Mouse (Mus musculus) neural tube, embryonic 11.5 days (tissue): ENCODE data around the gene Cmas. TPM values are rescaled to one million over a fixed set of nuclear protein-coding genes. Genes with fewer than 3 reads are reported as not detected.

Experiments
- ATAC-seq: fragments of 200-750 bp; cut with Nextera tagmentation; 2 replicates; pipeline ENCODE4 v1.8.0; 2017; ENCODE audit warnings: moderate number of reproducible peaks, mild to moderate bottlenecking, moderate TSS enrichment, moderate library complexity; ENCODE audit not compliant: insufficient read depth, low FRiP score, low TSS enrichment
- DNase-seq: peaks from one replicate; pipeline ENCODE4 v3.0.0-alpha.2; 2015; ENCODE audit warnings: low spot score
- H3K27ac ChIP-seq: fragments of 300-500 bp; sonication (generic); 2 replicates; pipeline ENCODE4 v1.5.1; 2014; ENCODE audit warnings: low read depth, mild to moderate bottlenecking, low read length
- H3K27me3 ChIP-seq: fragments of 300-500 bp; sonication (generic); 2 replicates; pipeline ENCODE4 v1.6.1; 2014; ENCODE audit warnings: mild to moderate bottlenecking, low read length, mixed read lengths; ENCODE audit not compliant: control insufficient read depth, insufficient read depth
- H3K36me3 ChIP-seq: fragments of 300-500 bp; sonication (generic); 2 replicates; pipeline ENCODE4 v1.6.1; 2014; ENCODE audit warnings: mild to moderate bottlenecking, low read length, moderate library complexity, mixed read lengths; ENCODE audit not compliant: control insufficient read depth, insufficient read depth
- H3K4me1 ChIP-seq: fragments of 300-500 bp; sonication (generic); 2 replicates; pipeline ENCODE4 v1.6.1; 2014; ENCODE audit warnings: low read length, mixed read lengths; ENCODE audit not compliant: control insufficient read depth, insufficient read depth
- H3K4me2 ChIP-seq: fragments of 300-500 bp; sonication (generic); 2 replicates; pipeline ENCODE4 v1.6.1; 2014; ENCODE audit warnings: low read depth, mild to moderate bottlenecking, moderate library complexity
- H3K4me3 ChIP-seq: fragments of 300-500 bp; sonication (generic); 2 replicates; pipeline ENCODE4 v1.5.1; 2014; ENCODE audit warnings: low read depth, low read length
- H3K9ac ChIP-seq: fragments of 300-500 bp; sonication (generic); 2 replicates; pipeline ENCODE4 v1.6.1; 2014; ENCODE audit warnings: mild to moderate bottlenecking, low read length
- H3K9me3 ChIP-seq: fragments of 300-500 bp; sonication (generic); 2 replicates; pipeline ENCODE4 v1.6.1; 2016; ENCODE audit warnings: low read length; ENCODE audit not compliant: control insufficient read depth
- WGBS: fragments of 180-500 bp; shearing (Covaris S2); extraction: QIAGEN DNeasy Blood & Tissue Kit; methylation state at CpG from one replicate; pipeline ENCODE4 v1.1.7; 2014; 5-methylcytosine and 5-hydroxymethylcytosine counted together
- polyA plus RNA-seq: library from polyadenylated mRNA; unstranded; fragments of >200 nt; fragmentation: Nextera tagmentation; extraction: Ambion mirVana; gene quantifications from 2 replicates; pipeline ENCODE4 v1.2.1, GENCODE M21; 2014

The Cmas gene
- polyA plus RNA-seq, 1 experiment from 2014 or later = 133 TPM

DNA sequence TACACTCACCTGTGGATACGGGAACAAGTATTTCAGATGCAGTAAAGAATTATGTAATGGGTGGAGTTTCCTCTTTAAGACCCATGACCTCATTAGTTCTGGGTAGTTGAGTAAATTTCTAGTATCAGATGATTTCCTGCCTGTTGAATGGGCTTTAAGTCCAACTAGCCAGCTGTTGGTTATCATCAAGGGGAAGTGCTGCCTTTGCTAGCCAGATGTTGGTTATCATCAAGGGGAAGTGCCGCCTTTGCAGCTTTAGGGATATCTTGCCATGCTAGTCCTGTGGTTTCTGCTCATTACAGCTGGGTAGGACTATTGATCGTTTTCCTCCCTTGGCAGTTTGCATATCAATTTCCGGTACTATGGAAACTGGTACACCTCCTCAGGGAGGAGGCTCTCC is 49.8 kb downstream of the Cmas start:
- Histone ChIP-seq H3K9ac (no peak overlapping the region), H3K4me3 (no peak overlapping the region), H3K27me3 (no peaks in the 10 kb centered on the region), H3K27ac (no peak overlapping the region), H3K9me3 (no peaks in the 10 kb centered on the region), H3K36me3 (no peaks in the 10 kb centered on the region), H3K4me2 (no peak overlapping the region), H3K4me1 (no peaks in the 10 kb centered on the region)
- ATAC-seq = no peak
- WGBS = 89% methylated on average over 4 of the region's 4 CpGs
- no peak for DNase-seq

DNA sequence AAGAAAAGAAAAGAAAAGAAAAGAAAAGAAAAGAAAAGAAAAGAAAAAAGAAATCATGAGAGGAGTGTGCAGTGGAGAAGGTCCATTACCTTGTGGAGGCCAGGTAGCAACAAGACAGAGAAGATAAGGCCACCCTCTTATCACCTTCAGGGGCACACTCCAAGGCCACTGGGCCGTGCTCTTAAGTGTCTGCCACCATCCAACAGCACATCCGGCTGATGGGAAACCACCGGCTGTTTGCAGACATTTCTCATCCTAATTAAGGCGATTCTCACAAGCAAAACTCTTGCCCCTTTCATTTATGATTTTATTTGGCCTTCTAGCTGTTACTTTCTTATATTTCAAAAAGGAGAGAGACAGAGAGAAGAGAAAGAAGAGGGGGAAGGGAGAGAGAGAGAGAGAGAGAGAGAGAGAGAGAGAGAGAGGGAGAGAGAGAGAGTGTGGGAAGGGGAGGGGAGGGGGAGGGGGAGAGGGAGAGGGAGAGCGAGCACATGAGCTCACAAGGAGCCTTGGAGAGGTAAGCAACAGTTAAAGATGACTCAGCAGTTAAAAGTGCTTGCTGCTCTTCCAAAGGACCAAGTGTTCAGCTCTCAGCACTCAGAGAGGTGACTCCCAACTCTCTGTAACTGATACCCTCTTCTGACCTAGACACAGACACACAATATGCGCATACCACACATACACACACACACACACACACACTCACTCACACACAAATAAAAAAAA is 53.0 kb downstream of the Cmas start:
- H3K27me3 ChIP-seq = no peaks in the 10 kb centered on the region
- no peak for DNase-seq
- WGBS = 49% methylated on average over 6 of the region's 6 CpGs

GRCm38 (mm10) chr6:142810239-142810638 is 53.8 kb downstream of the Cmas start:
- H3K36me3 ChIP-seq = no peaks in the 10 kb centered on the region
- H3K27ac ChIP-seq = no peak overlapping the region
- no peaks in the 10 kb centered on the region for H3K4me1 ChIP-seq
- DNase-seq (no peak), ATAC-seq (no peak)
- H3K9me3 ChIP-seq = no peaks in the 10 kb centered on the region
- H3K9ac ChIP-seq = no peak overlapping the region
- no peaks in the 10 kb centered on the region for H3K27me3 ChIP-seq
- no peak overlapping the region for H3K4me3 ChIP-seq
- H3K4me2 ChIP-seq = no peak overlapping the region
- 70% methylated on average over 6 of the region's 6 CpGs for WGBS

More for the DNA sequence above, 53.0 kb downstream of the Cmas start:
- Histone ChIP-seq H3K27ac (no peak overlapping the region), H3K9ac (no peak overlapping the region), H3K36me3 (no peaks in the 10 kb centered on the region), H3K4me2 (no peak overlapping the region), H3K4me1 (no peaks in the 10 kb centered on the region), H3K4me3 (no peak overlapping the region), H3K9me3 (no peaks in the 10 kb centered on the region)
- ATAC-seq = no peak

- Histone ChIP-seq H3K9ac (no peak overlapping the region), H3K27me3 (no peaks in the 10 kb centered on the region), H3K27ac (no peak overlapping the region), H3K36me3 (no peaks in the 10 kb centered on the region), H3K9me3 (no peaks in the 10 kb centered on the region), H3K4me1 (no peaks in the 10 kb centered on the region; the same call in 1 of the 2 replicates), H3K4me2 (no peak overlapping the region), H3K4me3 (no peak overlapping the region)
- ATAC-seq = no peak
- WGBS = 68% methylated on average over 5 of the region's 5 CpGs
- DNase-seq = no peak
Observed at GRCm38 (mm10) chr6:142812969-142813368, 56.5 kb downstream of the Cmas start.

GRCm38 (mm10) chr6:142814011-142814410 is 57.5 kb downstream of the Cmas start:
- no peaks in the 10 kb centered on the region for H3K9me3 ChIP-seq
- H3K27me3 ChIP-seq = no peaks in the 10 kb centered on the region
- WGBS = 66% methylated on average over 10 of the region's 10 CpGs
- peak overlapping the region; percentile 47 for H3K4me2 ChIP-seq
- no peak overlapping the region for H3K27ac ChIP-seq
- DNase-seq (no peak), ATAC-seq (no peak)
- H3K4me3 ChIP-seq = no peak overlapping the region
- H3K36me3 ChIP-seq = no peaks in the 10 kb centered on the region
- no peaks in the 10 kb centered on the region; the same call in 1 of the 2 replicates for H3K4me1 ChIP-seq
- peak overlapping the region; percentile 57; the same call in 1 of the 2 replicates for H3K9ac ChIP-seq

DNA sequence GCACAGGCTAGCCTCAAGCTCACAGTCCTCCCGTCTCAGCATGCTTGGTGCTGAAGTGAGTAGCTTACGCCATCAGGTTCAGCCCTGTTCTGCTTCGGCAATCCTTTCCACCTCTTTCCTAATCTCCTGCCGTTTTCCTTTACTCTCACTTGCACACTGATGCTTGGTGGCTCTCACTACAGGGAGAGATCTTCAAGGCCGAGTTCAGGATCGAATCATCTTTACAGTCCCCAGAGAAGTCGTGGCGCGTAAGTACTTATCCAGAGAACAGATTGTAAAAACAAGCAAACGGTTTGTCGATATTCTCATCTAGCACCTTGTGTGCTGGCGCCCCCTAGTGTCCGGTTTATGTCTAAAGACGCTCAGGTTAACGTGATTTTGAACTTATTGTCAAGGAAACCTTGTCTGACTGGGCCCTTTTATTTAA is 58.0 kb downstream of the Cmas start:
- Histone ChIP-seq H3K9me3 (no peaks in the 10 kb centered on the region), H3K27ac (no peak overlapping the region), H3K9ac (peak overlapping the region; percentile 57), H3K36me3 (no peaks in the 10 kb centered on the region), H3K4me2 (peak overlapping the region; percentile 47), H3K4me1 (no peaks in the 10 kb centered on the region; the same call in 1 of the 2 replicates), H3K4me3 (peak overlapping the region; percentile 21), H3K27me3 (no peaks in the 10 kb centered on the region)
- DNase-seq (peak; percentile 92), ATAC-seq (peak; percentile 51; the same call in 1 of the 2 replicates)
- WGBS = 8% methylated on average over 15 of the region's 15 CpGs

GRCm38 (mm10) chr6:142815513-142815912 is 59.0 kb downstream of the Cmas start:
- Histone ChIP-seq H3K27me3 (no peaks in the 10 kb centered on the region), H3K9me3 (no peaks in the 10 kb centered on the region), H3K4me3 (no peak overlapping the region), H3K27ac (no peak overlapping the region), H3K4me1 (no peaks in the 10 kb centered on the region; the same call in 1 of the 2 replicates), H3K9ac (no peak overlapping the region), H3K4me2 (no peak overlapping the region), H3K36me3 (no peaks in the 10 kb centered on the region)
- ATAC-seq (no peak), DNase-seq (no peak)
- WGBS = 84% methylated on average over 3 of the region's 3 CpGs

- Histone ChIP-seq H3K9ac (no peak overlapping the region), H3K4me3 (no peak overlapping the region), H3K9me3 (no peaks in the 10 kb centered on the region), H3K4me2 (no peak overlapping the region), H3K27me3 (no peaks in the 10 kb centered on the region), H3K4me1 (no peaks in the 10 kb centered on the region; the same call in 1 of the 2 replicates), H3K27ac (no peak overlapping the region), H3K36me3 (no peaks in the 10 kb centered on the region)
- 95% methylated on average over 10 of the region's 10 CpGs for WGBS
- ATAC-seq (no peak), DNase-seq (no peak)
Observed at GRCm38 (mm10) chr6:142818306-142818705, 61.8 kb downstream of the Cmas start.
